Mouse (Mus musculus) ES-CJ7 (cell line): ENCODE measurements around the gene Kif17.

Experiments
- DNase-seq: peaks from one replicate; pipeline ENCODE4 v3.0.0; 2011; ENCODE audit warnings: low read depth, low spot score

Kif17 gene

DNA sequence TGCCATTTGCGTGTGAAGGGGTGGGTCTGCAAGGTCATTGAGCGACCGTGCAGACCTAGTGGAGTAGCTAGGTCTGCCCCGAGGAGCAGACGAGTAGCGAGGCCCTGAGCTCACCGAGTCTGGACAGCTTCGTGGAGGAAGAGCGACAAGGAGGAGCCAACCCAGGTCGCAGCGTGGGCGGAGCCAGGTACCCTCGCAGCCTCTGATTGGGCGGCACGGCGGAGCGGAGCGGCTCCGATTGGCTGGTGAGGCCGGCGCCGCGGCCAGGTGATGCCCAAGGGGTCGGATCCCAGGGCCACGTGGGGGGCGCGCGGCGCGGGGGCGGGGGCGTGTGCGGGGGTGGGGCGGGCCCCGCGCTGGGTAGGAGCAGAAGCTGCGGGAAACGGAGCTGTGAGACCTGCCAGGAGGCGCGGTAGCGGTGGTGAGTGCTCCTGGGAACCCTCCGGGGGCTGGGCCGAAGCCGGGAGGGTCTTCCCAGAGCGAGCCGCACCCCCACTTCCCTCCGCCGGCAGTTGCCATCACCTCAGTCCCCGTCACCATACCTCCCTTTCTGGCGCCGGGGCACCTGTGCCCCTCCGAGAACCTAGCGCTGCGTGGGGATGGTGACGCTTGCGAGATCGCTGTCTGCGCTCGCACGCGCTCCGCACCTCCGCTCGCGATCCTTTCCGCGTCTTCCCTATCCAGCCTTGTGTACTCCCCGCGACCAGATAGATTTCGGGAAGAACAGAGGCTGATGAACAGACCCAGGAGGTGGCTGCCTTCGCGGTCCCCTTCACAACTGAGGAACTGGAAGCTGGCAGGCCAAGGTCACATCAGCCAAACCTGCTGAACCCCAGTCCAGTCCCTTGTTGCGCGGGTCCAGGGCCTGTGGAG lies at the start of gene Kif17, which contains the start of gene Sh2d5:
Kif17 (plus strand) TSS at position 348 of the 873 bp plus-strand sequence.
Sh2d5 (plus strand) TSS at position 316 of the 873 bp plus-strand sequence.
- peak; percentile 90 for DNase-seq

DNA sequence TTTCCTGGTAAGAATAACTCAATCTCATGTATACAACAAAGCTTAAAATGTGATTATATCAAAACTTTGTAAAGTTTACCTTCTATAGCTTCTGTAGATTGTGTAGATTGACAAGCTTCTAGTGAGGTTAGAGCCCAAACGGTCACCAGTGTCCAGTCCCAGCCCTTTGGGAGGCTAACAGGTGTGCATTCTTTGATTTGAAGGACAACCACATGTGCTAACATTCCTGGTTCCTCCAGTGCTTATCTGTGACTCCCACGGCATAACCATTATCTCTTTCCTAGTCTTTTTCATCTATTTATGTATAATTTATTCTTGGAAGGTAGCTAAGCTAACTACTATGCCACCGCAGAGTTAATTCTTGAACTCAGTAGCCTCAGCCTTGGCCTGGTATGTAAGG lies 49.5 kb upstream of the Kif17 start:
- DNase-seq = no peak

DNA sequence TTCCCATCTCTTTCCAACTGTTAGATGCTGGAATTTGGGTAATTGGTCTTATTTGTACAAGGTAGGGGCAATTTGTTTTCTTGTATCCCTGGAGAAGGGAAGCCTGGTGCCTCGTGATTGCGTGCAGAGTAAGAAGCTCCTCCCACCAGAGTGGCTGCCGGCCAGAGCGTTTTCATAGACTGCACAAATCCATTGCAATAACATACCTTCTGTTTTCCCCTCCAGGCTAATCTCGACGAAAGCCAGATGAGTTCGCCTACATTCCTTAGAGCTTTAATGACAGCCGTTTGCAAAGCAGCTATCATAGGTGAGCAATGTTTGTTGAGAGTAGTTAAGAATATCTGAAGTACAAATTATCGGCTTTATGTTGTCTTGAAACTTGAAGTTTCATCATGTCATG lies 48.5 kb upstream of the Kif17 start:
- no peak for DNase-seq

DNA sequence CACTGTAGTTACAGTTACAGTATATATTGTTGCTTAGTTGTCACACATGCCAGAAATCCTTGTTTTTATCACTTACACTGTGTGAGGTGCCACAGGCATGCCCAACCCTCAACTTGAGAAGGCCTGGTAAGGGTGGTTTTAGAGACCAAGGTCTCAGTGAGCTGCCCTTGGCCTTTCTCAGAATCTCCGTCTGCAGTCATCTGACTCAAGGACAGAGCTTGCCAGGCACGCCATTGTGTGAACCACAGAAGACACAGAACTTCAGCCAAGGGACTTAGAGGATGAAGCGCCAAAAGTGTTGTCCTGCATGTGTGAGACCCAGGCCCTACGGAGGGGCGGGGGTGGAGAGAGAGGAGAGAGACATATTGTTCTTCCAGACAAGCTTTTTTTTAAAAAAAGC lies 40.1 kb upstream of the Kif17 start:
- DNase-seq = no peak

DNA sequence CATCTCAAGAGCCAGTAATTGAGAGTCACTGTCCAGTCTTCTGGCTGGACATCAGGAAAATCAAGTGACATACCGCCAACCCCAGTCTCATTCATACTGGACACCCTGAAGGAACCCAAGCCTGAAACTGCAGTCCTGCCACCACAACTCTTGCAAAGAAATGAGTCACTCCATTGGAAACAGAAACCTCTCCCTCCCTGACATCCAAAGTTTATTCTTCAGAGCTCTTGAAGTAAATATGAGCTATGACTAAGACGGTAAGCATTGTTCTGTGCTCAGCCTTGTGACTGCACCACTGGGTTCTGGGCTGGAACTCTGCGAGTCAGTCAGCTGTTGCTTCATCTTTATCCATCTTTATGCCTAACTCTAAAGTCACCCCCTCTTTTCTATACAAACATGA lies 36.4 kb upstream of the Kif17 start:
- no peak for DNase-seq

DNA sequence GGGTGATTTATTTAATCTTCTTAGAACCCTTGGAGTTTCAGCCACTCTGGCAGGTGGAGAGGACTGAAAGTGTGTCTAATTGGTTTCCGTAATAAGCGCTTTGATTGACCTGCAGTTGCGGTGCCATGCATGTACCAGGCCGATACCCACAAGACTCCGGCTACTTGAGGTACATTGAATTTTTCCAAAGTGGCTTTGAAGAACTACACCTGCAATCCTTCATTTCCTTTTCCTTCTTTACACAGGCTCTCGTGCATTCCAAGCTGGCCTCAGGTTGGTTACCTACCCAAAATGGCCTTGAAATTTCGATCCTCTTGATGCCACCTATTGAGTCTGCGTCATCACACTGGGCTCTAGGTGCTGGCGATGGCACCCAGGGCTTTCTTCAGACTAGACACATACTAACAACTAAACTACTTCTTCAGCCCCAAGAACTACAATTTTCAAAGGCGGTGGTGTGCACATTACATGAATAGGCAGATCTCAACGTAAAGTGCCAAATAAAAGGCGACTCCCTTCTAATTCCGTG lies 34.5 kb upstream of the Kif17 start:
- DNase-seq = no peak

DNA sequence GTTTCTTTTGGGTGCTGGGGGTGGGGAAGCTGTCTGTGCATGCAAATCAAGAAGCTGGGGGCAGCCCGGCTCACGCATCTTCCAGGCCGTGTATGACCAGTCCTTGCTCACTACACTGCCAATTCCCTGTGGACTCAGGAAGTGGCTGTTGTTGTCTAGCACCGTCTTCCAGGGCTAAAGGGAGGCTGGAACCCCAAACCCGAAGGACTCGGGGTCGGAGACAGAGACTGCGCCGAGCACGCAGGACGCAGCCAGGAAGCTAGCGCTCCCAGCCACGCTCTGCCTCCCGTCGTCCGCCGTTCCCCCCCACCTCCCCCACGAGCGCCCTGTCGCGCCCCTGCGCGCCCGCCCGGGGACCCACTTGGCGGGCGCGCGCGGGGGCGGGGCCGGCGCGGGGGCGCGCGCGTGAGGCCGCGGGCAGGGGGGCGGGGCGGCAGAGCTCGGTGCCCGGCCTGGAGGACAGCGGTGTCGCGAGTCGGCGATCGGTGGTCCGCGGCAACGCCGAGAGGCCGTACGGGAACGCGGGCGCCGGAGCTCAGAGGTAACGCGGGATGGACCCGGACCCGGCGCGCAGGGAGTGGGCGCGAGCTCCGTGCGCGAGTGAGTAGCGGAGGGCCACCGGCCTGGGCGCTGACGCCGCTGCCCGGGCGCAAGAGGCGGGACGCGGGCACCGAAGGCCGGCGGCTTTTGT lies 33.9 kb upstream of the Kif17 start, which contains the start of gene Hp1bp3:
Hp1bp3 (plus strand) TSS at position 97 of the 691 bp plus-strand sequence.
- peak; percentile 70 for DNase-seq

DNA sequence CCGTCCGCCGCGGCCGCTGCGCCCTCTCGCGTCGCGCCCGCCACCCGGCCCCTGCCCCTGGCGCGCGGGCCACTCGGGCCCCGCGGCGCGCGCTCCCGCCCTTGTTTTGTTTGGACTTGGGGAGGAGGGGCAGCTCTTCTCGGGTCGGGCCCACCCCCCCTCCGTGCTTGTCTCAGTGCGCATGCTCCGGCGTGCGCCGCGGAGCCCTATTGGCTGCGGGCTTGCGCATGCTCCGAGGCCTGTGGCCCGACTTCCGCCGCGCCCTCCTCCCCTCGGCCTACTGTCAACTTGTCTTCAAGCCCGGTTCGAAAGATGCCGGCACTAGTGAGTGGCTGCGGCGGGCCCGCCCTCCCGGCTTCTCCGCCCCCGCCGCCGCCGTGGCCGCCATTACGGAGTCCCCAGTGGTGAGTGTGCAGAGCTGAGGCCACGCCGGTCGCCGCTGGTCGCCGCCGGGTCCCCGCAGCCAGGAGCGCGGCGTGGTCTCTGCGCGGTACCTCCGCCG lies 33.3 kb upstream of the Kif17 start:
- peak; percentile 98 for DNase-seq

DNA sequence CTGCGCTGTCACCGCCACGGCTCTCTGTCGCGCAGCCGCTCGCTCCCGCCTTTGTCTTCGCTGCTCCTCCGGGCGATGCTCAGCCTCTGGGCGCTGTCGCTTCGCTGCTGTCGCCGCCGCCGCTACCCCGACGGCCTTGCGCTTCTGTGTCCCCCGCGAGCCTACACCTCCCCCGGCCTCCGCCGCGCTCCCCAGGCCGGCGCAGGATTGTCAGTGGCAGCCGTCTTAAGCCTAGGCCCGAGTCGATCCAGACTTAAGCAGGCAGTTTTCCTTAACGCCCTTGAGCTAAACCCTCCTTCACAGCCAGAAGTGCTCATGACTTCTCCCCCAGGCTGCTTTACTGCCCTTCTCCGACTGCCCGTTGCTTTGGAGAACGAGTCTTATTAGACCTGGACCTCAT lies 32.8 kb upstream of the Kif17 start:
- peak; percentile 25 for DNase-seq

DNA sequence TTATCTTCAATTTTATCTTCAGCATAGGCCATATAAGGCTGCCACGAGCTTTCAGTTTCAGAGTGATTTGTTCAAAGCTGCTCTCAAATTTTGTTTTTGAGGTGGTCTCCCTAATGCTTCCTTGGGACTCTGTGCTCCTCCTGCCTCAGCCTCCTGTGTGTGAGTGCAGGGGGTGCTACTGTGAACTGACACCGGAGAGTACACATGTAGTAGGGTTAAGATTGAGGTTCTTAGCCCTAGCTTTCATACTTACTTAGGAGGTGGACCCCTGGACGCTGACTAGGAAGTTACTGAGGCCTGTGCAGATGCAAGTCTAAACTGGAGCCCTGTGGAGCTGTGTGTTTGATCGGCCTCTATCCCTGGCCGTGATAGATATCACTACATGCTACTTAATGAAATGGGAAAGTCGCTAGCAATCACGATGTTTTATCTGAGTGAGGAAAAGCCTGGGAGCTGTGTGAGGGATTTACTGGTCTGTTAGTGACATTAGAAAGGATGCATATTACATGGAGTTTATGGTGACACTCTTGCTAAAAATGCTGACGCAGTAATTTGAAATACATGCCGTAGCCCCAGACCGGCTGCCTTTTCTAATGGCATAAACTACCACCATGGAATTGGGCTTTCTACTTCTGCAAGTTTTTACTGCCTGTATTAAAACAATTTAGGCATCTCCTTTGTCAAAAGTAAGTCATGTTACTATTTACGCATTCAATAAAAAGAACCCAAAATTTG lies 32.1 kb upstream of the Kif17 start:
- no peak for DNase-seq

DNA sequence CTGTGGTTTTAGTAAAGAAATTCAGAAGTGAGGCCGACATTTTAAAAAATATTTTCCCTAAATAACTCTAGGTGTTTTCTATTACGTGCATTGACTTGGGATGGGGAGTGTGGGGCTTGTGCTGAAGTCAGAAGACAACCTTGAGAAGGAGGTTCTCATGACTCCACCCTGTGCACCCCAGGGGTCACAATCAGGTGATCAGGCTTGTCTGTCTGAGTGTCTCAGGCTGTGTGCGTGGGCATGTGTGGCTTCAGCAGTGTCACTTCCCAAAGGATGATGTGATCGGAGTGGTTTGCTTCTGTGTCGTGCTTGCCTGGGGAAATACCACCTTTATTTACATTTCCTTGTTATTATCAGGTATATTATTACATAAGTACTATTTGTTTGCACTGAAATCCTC lies 30.9 kb upstream of the Kif17 start:
- peak; percentile 54 for DNase-seq

DNA sequence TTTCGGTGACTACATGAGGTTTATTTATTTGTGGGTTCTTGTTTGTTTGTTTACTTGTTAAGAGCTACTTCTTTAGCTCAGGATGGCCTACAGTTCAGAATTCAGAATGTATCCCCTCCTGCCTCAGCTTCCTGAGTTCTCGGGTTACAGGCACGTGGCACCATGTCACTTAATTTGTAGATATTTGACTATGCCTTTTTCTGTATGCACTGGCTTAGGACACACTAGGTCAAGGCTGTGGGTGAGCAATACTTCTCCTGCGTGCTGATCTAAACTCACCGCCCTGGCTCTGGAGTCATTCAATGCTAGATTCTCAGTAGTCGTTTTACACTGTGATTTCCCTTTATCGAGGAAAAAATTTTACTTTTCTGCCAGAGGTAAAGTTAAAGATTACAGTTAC lies 29.5 kb upstream of the Kif17 start:
- no peak for DNase-seq

DNA sequence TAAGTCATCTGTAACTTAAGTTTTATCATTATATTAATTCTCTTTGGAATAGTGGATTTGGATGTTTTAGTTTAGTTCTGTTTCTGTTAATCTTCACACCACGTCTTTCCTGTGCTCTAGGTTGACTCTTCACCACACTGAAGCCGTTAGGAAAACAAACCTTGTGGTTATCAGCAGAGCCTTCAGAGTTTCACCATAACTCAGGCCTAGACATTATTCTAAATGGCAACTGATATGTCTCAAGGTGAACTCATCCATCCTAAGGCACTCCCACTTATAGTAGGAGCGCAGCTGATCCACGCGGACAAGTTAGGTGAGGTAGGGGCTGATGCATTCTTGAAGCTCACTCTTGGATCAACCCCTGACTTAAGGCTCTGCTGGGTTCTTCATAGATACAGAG lies 28.8 kb upstream of the Kif17 start:
- no peak for DNase-seq

DNA sequence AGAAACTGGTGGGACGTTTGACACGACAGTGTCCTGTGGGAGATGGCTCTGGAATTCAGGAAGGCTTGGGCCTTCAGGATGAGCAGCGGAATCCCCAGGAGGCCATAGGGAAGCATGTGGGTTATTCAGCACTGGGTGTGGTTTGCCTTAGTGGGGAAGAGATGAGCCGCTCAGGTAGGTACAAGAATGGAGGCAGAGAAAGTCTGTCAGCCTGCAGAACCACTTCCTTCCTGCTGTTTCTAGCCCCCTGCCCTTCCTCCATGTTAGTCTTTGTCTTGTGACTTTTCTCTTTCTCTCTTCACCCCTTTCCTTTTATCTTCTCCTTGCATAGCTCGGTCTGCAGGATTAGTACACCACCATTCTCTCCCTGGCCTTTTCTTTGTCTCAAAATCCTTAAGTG lies 27.8 kb upstream of the Kif17 start:
- DNase-seq = peak; percentile 26

DNA sequence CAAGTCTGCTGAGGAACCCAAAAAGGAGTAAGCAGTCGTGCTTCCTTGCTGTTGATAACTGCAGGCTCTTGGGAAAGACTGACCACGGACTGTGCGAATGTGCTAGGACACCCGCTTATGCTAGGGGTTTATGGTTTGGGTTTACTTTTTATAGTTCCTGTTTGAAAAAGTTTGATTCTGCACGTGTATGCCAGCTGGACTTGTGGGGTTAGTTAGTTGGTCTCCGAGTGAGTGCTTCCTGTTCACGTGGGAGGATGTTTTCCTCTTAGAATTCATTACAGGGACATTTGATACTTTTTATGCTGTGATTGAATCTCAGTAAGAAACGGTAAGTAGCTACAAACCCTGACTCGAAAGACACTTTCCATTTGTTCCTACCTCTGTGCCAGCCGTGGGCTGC lies 26.6 kb upstream of the Kif17 start:
- no peak for DNase-seq

DNA sequence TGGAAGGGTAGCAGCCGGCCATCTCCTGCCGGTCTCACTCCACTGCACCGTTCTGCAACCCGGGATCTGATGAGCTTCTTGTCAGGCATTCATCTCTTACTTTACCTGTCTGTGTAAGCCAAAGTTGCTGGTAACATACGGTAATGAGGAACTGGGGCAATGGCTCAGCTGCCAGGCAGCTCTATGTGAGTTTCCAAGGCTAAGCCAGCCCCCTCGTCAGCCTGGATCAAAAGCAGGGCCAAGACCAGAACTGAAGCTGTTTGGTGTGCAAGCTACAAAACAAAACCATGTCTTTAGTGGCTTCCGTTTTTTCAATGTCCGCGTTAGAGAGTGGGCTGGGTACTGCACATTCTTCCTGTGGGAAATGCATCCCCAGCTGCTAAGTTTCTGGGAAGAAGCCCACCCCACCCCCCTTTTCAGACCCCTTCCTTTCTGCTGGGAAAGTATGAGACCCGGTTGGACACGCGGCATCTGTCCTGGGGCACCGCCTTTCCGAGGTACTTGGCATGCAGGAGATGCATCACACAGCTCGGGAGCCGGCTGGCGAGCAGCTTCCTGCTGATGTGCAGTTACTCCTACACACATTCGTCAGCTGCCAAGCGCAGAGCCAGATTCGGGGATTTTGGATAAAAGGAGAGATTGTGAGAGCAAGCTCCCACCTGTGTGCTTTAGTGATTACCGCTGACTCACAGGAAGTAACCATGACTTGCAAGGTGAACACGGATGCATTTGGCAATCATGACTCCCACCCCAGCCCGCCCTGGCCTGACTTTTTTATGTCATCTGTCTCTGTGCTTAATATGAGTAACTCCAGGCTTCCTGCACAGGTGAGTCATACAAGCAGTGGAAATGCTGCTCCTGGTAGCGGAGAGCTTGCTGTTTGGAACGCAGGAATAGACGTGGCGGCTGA lies 3.2 kb upstream of the Kif17 start:
- DNase-seq = no peak

DNA sequence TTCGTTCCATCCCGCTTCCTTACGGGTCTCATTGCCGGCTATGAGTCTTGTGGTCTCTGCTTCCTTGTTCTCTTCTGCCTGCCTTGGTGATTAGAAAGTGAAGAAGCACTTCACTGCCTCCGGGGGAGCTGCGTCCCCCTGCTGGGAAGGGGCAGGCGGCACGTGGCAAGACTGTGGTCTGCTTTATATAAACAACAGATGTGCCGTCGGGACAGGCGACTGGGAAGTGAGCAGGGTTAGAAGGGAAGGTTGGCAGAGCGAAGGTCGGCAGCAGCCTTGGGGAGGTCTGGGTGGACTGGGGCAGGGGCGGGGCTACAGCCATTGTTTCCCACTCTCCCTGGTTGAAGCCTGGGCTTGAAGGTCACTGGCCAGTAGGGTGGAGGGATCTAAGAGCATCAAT lies 1.6 kb downstream of the Kif17 start:
- DNase-seq = peak; percentile 84

DNA sequence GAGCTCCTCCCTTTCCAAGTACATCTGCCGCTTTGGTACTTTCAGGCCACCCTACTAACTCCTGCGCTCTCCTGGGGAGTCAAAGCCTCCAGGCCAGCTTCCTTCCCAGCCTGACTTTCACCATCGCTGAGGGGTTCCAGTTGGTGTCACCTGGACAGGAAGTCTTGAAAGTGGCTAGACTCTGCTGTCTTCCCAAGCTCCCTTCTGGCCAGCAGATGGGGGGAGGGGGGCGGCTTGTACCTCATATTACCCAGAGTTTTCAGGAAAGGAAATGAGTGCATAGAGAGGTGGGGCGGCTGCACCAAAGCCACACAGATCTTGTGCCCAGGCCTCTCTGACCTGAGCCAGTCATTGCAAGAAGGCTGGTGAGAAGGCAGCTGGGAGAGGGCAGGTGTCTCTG lies 2.0 kb downstream of the Kif17 start:
- no peak for DNase-seq

DNA sequence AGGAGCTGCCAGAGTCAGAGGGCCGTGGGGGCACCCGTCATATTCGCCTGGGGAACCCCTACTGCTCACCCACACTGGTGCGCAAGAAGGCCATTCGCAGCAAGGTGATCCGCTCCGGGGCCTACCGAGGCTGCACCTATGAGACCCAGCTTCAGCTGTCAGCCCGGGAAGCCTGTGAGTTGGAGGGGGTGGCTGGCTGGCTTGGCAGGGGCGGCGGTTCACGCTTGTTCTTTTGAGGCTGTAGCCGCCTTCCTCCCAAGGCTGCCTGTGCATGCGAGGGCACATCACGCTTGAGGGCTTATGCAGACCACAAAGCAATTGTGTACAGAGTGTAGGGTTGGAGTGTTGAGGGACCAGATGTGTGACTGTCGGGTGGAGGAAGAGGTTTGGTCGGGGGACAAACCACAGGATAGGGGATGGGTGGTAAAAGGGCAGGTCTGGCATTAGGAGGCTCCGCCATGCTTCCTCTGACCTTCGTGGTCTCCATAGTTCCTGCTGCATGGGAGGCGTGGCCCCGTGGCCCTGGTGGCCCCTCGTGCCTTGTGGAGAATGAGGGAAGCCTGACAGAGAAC lies 7.0 kb downstream of the Kif17 start:
- DNase-seq = no peak

DNA sequence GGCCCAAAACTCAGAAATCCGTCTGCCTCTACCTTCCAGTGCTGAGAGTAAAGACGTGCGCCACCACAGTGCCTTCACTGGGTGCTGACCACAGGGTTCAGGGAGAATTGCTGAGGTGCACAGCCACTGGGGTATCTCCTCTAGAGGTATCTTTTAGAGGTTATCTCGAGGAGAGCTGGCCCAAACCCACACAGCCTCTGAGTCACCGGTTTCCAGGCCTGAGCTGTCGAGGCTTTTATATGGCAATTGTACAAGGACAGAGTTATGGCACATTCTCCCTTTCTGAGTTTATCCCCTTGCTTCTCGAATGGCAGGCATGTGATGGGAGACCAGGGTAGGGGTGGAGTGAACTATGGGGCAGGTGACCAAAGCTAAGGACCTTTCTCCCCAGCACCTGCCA lies 8.4 kb downstream of the Kif17 start:
- no peak for DNase-seq
